Mouse (Mus musculus) hindbrain, embryonic 13.5 days (tissue): ENCODE data around the gene Gm21830. TPM values are rescaled to one million over a fixed set of nuclear protein-coding genes. Genes with fewer than 3 reads are reported as not detected.
"Not testable (repeated sequence)": the region's sequence is repeated elsewhere in the genome, so short reads cannot be mapped to it uniquely, and the experiment has no call there.

Experiments used
- ATAC-seq: fragments of 200-750 bp; cut with Nextera tagmentation; 2 replicates; pipeline ENCODE4 v1.8.0; 2017; ENCODE audit warnings: moderate TSS enrichment; ENCODE audit not compliant: low FRiP score
- H3K27ac ChIP-seq: fragments of 300-500 bp; sonication (generic); 2 replicates; pipeline ENCODE4 v1.5.1; 2015; ENCODE audit warnings: inconsistent platforms, mild to moderate bottlenecking, moderate library complexity
- H3K27me3 ChIP-seq: fragments of 300-500 bp; sonication (generic); 2 replicates; pipeline ENCODE4 v1.6.1; 2015; ENCODE audit warnings: mild to moderate bottlenecking, inconsistent platforms
- H3K36me3 ChIP-seq: fragments of 300-500 bp; sonication (generic); 2 replicates; pipeline ENCODE4 v1.6.1; 2015; ENCODE audit warnings: mild to moderate bottlenecking, inconsistent platforms
- H3K4me1 ChIP-seq: fragments of 300-500 bp; sonication (generic); replicated peaks from 2 replicates; pipeline ENCODE4 v1.6.1; 2015; ENCODE audit warnings: inconsistent platforms
- H3K4me2 ChIP-seq: fragments of 300-500 bp; sonication (generic); 2 replicates; pipeline ENCODE4 v1.6.1; 2015; ENCODE audit warnings: inconsistent platforms, mild to moderate bottlenecking, moderate library complexity
- H3K4me3 ChIP-seq: fragments of 300-500 bp; sonication (generic); 2 replicates; pipeline ENCODE4 v1.5.1; 2015; ENCODE audit warnings: mild to moderate bottlenecking, inconsistent platforms
- H3K9ac ChIP-seq: fragments of 300-500 bp; sonication (generic); 2 replicates; pipeline ENCODE4 v1.6.1; 2015; ENCODE audit warnings: mild to moderate bottlenecking, inconsistent platforms
- H3K9me3 ChIP-seq: fragments of 300-500 bp; sonication (generic); 2 replicates; pipeline ENCODE4 v1.6.1; 2016; ENCODE audit warnings: inconsistent platforms
- WGBS: fragments of 180-500 bp; shearing (Covaris S2); methylation state at CpG from one replicate; pipeline ENCODE4 v1.1.7; 2015; 5-methylcytosine and 5-hydroxymethylcytosine counted together
- polyA plus RNA-seq: library from polyadenylated mRNA; unstranded; fragments of >200 nt; fragmentation: Nextera tagmentation; extraction: Ambion mirVana; gene quantifications from 2 replicates; pipeline ENCODE4 v1.2.1, GENCODE M21; 2015

Gm21830 gene
- not detected in 2 replicates for polyA plus RNA-seq

- WGBS: no CpG with 5 or more reads among the region's 1 CpGs
- H3K27ac ChIP-seq, ATAC-seq, H3K36me3 ChIP-seq, H3K4me1 ChIP-seq, H3K4me3 ChIP-seq, H3K4me2 ChIP-seq, H3K27me3 ChIP-seq, H3K9ac ChIP-seq, H3K9me3 ChIP-seq: not testable (repeated sequence)
Measured at GRCm38 (mm10) chr2:67413425-67413824, at the start of gene Gm21830. Gm21830 (plus strand) TSS chr2:67413725.

GRCm38 (mm10) chr2:67364506-67364905, 49.0 kb upstream of the Gm21830 start:
- no peaks in the 10 kb centered on the region for H3K27me3 ChIP-seq

GRCm38 (mm10) chr2:67378504-67378903, 35.0 kb upstream of the Gm21830 start:
- Histone ChIP-seq H3K27me3 (no peaks in the 10 kb centered on the region), H3K27ac (no peak overlapping the region), H3K36me3 (no peaks in the 10 kb centered on the region), H3K4me1 (no peaks in the 10 kb centered on the region), H3K4me3 (no peak overlapping the region), H3K9ac (no peak overlapping the region), H3K9me3 (no peaks in the 10 kb centered on the region), H3K4me2 (no peak overlapping the region)
- WGBS: 56% methylated on average over 3 of the region's 3 CpGs
- ATAC-seq: no peak

More at GRCm38 (mm10) chr2:67364506-67364905, 49.0 kb upstream of the Gm21830 start:
- no peak overlapping the region for H3K9ac ChIP-seq
- no peak for ATAC-seq
- H3K36me3 ChIP-seq: no peaks in the 10 kb centered on the region
- no peaks in the 10 kb centered on the region for H3K9me3 ChIP-seq
- 90% methylated on average over 2 of the region's 2 CpGs for WGBS
- H3K4me2 ChIP-seq: no peak overlapping the region
- no peaks in the 10 kb centered on the region for H3K4me1 ChIP-seq
- no peak overlapping the region for H3K27ac ChIP-seq
- no peak overlapping the region for H3K4me3 ChIP-seq

GRCm38 (mm10) chr2:67420853-67421252, 7.3 kb downstream of the Gm21830 start:
- Histone ChIP-seq H3K27me3 (no peaks in the 10 kb centered on the region), H3K9ac (no peak overlapping the region), H3K4me3 (no peak overlapping the region), H3K27ac (no peak overlapping the region), H3K36me3 (no peaks in the 10 kb centered on the region), H3K4me2 (no peak overlapping the region), H3K9me3 (no peaks in the 10 kb centered on the region), H3K4me1 (no peaks in the 10 kb centered on the region)
- no peak for ATAC-seq

- Histone ChIP-seq H3K9ac (no peak overlapping the region), H3K27me3 (no peaks in the 10 kb centered on the region), H3K27ac (no peak overlapping the region), H3K9me3 (no peaks in the 10 kb centered on the region), H3K36me3 (no peaks in the 10 kb centered on the region), H3K4me2 (no peak overlapping the region), H3K4me1 (no peaks in the 10 kb centered on the region), H3K4me3 (no peak overlapping the region)
- WGBS: 82% methylated on average over 1 of the region's 1 CpGs
- ATAC-seq: no peak
Measured at GRCm38 (mm10) chr2:67422799-67423198, 9.3 kb downstream of the Gm21830 start.

- Histone ChIP-seq H3K27me3 (no peaks in the 10 kb centered on the region), H3K36me3 (no peaks in the 10 kb centered on the region), H3K4me3 (no peak within 1 kb of the TSS), H3K9ac (no peak within 1 kb of the TSS), H3K4me1 (no peaks in the 10 kb centered on the region), H3K27ac (no peak within 1 kb of the TSS), H3K4me2 (no peak within 1 kb of the TSS), H3K9me3 (no peaks in the 10 kb centered on the region)
- 71% methylated on average over 2 of the region's 2 CpGs for WGBS
- no peak for ATAC-seq
Measured at GRCm38 (mm10) chr2:67433081-67433480, 19.6 kb downstream of the Gm21830 start, which contains the start of gene Gm26727. Gm26727 (minus strand) TSS chr2:67433181.

GRCm38 (mm10) chr2:67438309-67438708, 24.8 kb downstream of the Gm21830 start:
- 91% methylated on average over 8 of the region's 8 CpGs for WGBS
- H3K9me3 ChIP-seq: no peaks in the 10 kb centered on the region
- no peak for ATAC-seq
- no peaks in the 10 kb centered on the region for H3K27me3 ChIP-seq
- H3K4me2 ChIP-seq: no peak overlapping the region
- H3K27ac ChIP-seq: no peak overlapping the region
- no peak overlapping the region for H3K4me3 ChIP-seq
- H3K4me1 ChIP-seq: no peaks in the 10 kb centered on the region
- H3K36me3 ChIP-seq: no peaks in the 10 kb centered on the region
- H3K9ac ChIP-seq: no peak overlapping the region

GRCm38 (mm10) chr2:67445780-67446179, 32.3 kb downstream of the Gm21830 start, which contains the start of gene Xirp2:
Xirp2 (plus strand) TSS chr2:67446002.
- no peak within 1 kb of the TSS for H3K4me3 ChIP-seq
- no peaks in the 10 kb centered on the region for H3K9me3 ChIP-seq
- ATAC-seq: no peak
- WGBS: 79% methylated on average over 3 of the region's 3 CpGs
- no peak within 1 kb of the TSS for H3K27ac ChIP-seq
- no peak within 1 kb of the TSS for H3K4me2 ChIP-seq
- no peaks in the 10 kb centered on the region for H3K4me1 ChIP-seq
- no peaks in the 10 kb centered on the region for H3K27me3 ChIP-seq
- no peaks in the 10 kb centered on the region for H3K36me3 ChIP-seq
- no peak within 1 kb of the TSS for H3K9ac ChIP-seq

- Histone ChIP-seq H3K4me1 (no peaks in the 10 kb centered on the region), H3K9me3 (no peaks in the 10 kb centered on the region), H3K9ac (no peak overlapping the region), H3K27ac (no peak overlapping the region), H3K4me2 (no peak overlapping the region), H3K27me3 (no peaks in the 10 kb centered on the region), H3K4me3 (no peak overlapping the region), H3K36me3 (no peaks in the 10 kb centered on the region)
- 97% methylated on average over 1 of the region's 1 CpGs for WGBS
- no peak for ATAC-seq
Measured at GRCm38 (mm10) chr2:67446772-67447171, 33.2 kb downstream of the Gm21830 start.

- no peaks in the 10 kb centered on the region for H3K9me3 ChIP-seq
- H3K4me1 ChIP-seq: no peaks in the 10 kb centered on the region
- H3K36me3 ChIP-seq: no peaks in the 10 kb centered on the region
- no peak overlapping the region for H3K9ac ChIP-seq
- 74% methylated on average over 12 of the region's 12 CpGs for WGBS
- no peak for ATAC-seq
- H3K4me2 ChIP-seq: no peak overlapping the region
- H3K27me3 ChIP-seq: no peaks in the 10 kb centered on the region
- no peak overlapping the region for H3K27ac ChIP-seq
- no peak overlapping the region for H3K4me3 ChIP-seq
Measured at GRCm38 (mm10) chr2:67447206-67447605, 33.7 kb downstream of the Gm21830 start.

- no peaks in the 10 kb centered on the region for H3K4me1 ChIP-seq
- no peak for ATAC-seq
- 78% methylated on average over 3 of the region's 3 CpGs for WGBS
Measured at GRCm38 (mm10) chr2:67460857-67461256, 47.3 kb downstream of the Gm21830 start.

GRCm38 (mm10) chr2:67467036-67467435, 53.5 kb downstream of the Gm21830 start:
- no peak overlapping the region for H3K4me2 ChIP-seq
- H3K27ac ChIP-seq: no peak overlapping the region
- no peaks in the 10 kb centered on the region for H3K9me3 ChIP-seq
- no peaks in the 10 kb centered on the region for H3K36me3 ChIP-seq
- H3K4me3 ChIP-seq: no peak overlapping the region
- 90% methylated on average over 7 of the region's 7 CpGs for WGBS
- H3K4me1 ChIP-seq: no peaks in the 10 kb centered on the region
- no peaks in the 10 kb centered on the region for H3K27me3 ChIP-seq
- no peak for ATAC-seq
- no peak overlapping the region for H3K9ac ChIP-seq

More at GRCm38 (mm10) chr2:67460857-67461256, 47.3 kb downstream of the Gm21830 start:
- H3K27me3 ChIP-seq: no peaks in the 10 kb centered on the region
- no peaks in the 10 kb centered on the region for H3K9me3 ChIP-seq
- no peak overlapping the region for H3K4me3 ChIP-seq
- H3K4me2 ChIP-seq: no peak overlapping the region
- H3K36me3 ChIP-seq: no peaks in the 10 kb centered on the region
- H3K9ac ChIP-seq: no peak overlapping the region
- no peak overlapping the region for H3K27ac ChIP-seq

GRCm38 (mm10) chr2:67470030-67470429, 56.5 kb downstream of the Gm21830 start:
- not testable (repeated sequence) for H3K36me3 ChIP-seq, H3K4me1 ChIP-seq, H3K4me2 ChIP-seq, H3K9me3 ChIP-seq, H3K9ac ChIP-seq, H3K4me3 ChIP-seq, H3K27me3 ChIP-seq, H3K27ac ChIP-seq, ATAC-seq
- WGBS: 88% methylated on average over 5 of the region's 5 CpGs
